Comparison of ENCODE assay signal across 8 mouse cellular contexts in the genomic region with DNA sequence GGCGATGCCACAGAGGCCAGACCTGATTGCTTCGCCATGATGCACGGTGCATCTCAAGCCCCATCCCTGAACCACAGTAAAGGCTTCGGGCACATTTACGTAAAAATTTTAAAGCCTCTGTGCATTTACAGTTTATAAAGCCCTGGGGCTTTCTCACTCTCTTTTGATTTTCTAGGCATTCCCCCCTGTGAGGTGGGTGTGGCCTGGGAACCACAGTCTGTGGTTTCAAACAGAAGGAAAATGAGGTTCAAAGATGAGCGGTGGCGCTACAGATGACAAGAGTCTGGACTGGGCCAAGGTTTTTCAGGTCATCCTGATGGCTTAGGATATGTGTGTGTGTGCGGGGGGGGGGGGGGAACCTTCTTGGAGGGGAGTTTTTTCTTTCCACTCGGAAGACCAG. TPM values are rescaled to one million over a fixed set of nuclear protein-coding genes. Genes with fewer than 3 reads are reported as not detected.
DNase-seq lines count a peak whose midpoint lies in the region; ATAC-seq and TF ChIP-seq lines count a peak whose summit lies in the region.

No protein-coding gene starts in this region.

- H3K4me3 ChIP-seq in cerebellum, adult 2 months (replicated peaks; ENCODE audit: insufficient read depth, low read depth, low read length), result peak overlapping the region; percentile 22
- H3K4me3 ChIP-seq in forebrain, embryonic 15.5 days, result peak overlapping the region; percentile 35
- H3K4me3 ChIP-seq in liver, embryonic 14.5 days (ENCODE audit: insufficient read depth in 1 of 2, low read depth in 2 of 2, low read length in 2 of 2), result no peak overlapping the region

- no peak overlapping the region for H3K27ac ChIP-seq in cerebellum, adult 2 months (ENCODE audit: insufficient read depth, low read length)
- H3K27ac ChIP-seq in forebrain, embryonic 15.5 days (replicated peaks), result no peak overlapping the region
- no peak overlapping the region for H3K27ac ChIP-seq in liver, embryonic 14.5 days

- H3K27me3 ChIP-seq in cerebellum, adult 2 months (ENCODE audit: control insufficient read depth, insufficient read depth, low read length), result peaks cover 9% of the 10 kb centered on the region; the same call in 1 of the 2 replicates
- peaks cover 86% of the 10 kb centered on the region for H3K27me3 ChIP-seq in forebrain, embryonic 15.5 days
- peaks cover 78% of the 10 kb centered on the region for H3K27me3 ChIP-seq in liver, embryonic 14.5 days (ENCODE audit: control insufficient read depth, insufficient read depth, low read length)

- no peaks in the 10 kb centered on the region for H3K9me3 ChIP-seq in forebrain, embryonic 15.5 days
- no peaks in the 10 kb centered on the region for H3K9me3 ChIP-seq in liver, embryonic 14.5 days (ENCODE audit: control insufficient read depth, low read length)

- no peak for TF ChIP-seq CTCF in cerebellum, adult 2 months (IDR thresholded peaks at IDR 0.05; ENCODE audit: borderline replicate concordance, insufficient read depth, low read depth, low read length)
- TF ChIP-seq CTCF in liver, embryonic 14.5 days (IDR thresholded peaks at IDR 0.05; ENCODE audit: low read depth), result no peak

- no peak for TF ChIP-seq POLR2A in cerebellum, adult 2 months (IDR thresholded peaks at IDR 0.05; ENCODE audit: borderline replicate concordance, insufficient read depth, low read length)

- no peak for TF ChIP-seq EP300 in liver, embryonic 14.5 days (IDR thresholded peaks at IDR 0.05; ENCODE audit: low read depth)

- no peak overlapping the region for H3K9ac ChIP-seq in forebrain, embryonic 15.5 days (replicated peaks)
- H3K9ac ChIP-seq in liver, embryonic 14.5 days (replicated peaks), result no peak overlapping the region

- ATAC-seq in forebrain, embryonic 15.5 days (replicated peaks), result 0 out of 2 replicates have a peak, but pooled peaks have one; percentile 13
- no peak for ATAC-seq in liver, embryonic 14.5 days (ENCODE audit: insufficient read depth)
- no peak for ATAC-seq in activated CD4-positive, CD25-positive, alpha-beta regulatory T cell, adult 4 months

- H3K4me2 ChIP-seq in forebrain, embryonic 15.5 days (replicated peaks), result peak overlapping the region; percentile 68
- H3K4me2 ChIP-seq in liver, embryonic 14.5 days (ENCODE audit: low read depth), result peak overlapping the region; percentile 16

- no peak for DNase-seq in cerebellum, adult 2 months
- DNase-seq in cerebellum, postnatal 14 days, result no peak
- DNase-seq in CD4-positive helper T cell, adult 2 months (ENCODE audit: low read depth, low spot score), result peak; percentile 52
- DNase-seq in liver, embryonic 14.5 days (ENCODE audit: low read depth in 3 of 3, low spot score in 3 of 3), result no peak
- no peak for DNase-seq in layer of hippocampus, postnatal 10 days (ENCODE audit: low spot score in 2 of 2)
- DNase-seq in urinary bladder, postnatal 25 days (ENCODE audit: low spot score), result no peak

- H3K4me1 ChIP-seq in cerebellum, adult 2 months (ENCODE audit: control insufficient read depth, insufficient read depth, low read length), result 0 out of 2 replicates have a peak, but pooled peaks cover 7% of the 10 kb centered on the region
- H3K4me1 ChIP-seq in forebrain, embryonic 15.5 days, result peaks cover 34% of the 10 kb centered on the region
- H3K4me1 ChIP-seq in liver, embryonic 14.5 days (replicated peaks; ENCODE audit: control insufficient read depth in 2 of 2, insufficient read depth in 2 of 2, low read length in 1 of 2), result peaks cover under 1 to 12% of the 10 kb centered on the region in 2 experiments; a peak in 3 of 4 replicates

- 8% methylated on average over 9 of the region's 9 CpGs for WGBS in cerebellum, adult 2 months
- 1% methylated on average over 9 of the region's 9 CpGs for WGBS in forebrain, embryonic 15.5 days
- WGBS in liver, embryonic 14.5 days (ENCODE audit: insufficient replicate concordance), result 2% methylated on average over 9 of the region's 9 CpGs

- H3K36me3 ChIP-seq in forebrain, embryonic 15.5 days, result no peaks in the 10 kb centered on the region
- H3K36me3 ChIP-seq in liver, embryonic 14.5 days (replicated peaks; ENCODE audit: control insufficient read depth, insufficient read depth, low read depth), result no peaks in the 10 kb centered on the region

RNA-seq across cellular contexts. Expression of gene Nkx1-2, which starts 0.6 kb away (rescaled TPM):
- not detected in 2 replicates for polyA plus RNA-seq in cerebellum, adult 2 months (2012; rRNA removed)
- polyA plus RNA-seq in forebrain, embryonic 15.5 days (2015; fragmentation: Nextera tagmentation; extraction: Ambion mirVana), result 0.05 TPM in 1 of 2 replicates, not detected in the other
- polyA plus RNA-seq in liver, embryonic 14.5 days (2012; rRNA removed), result 0.01 TPM in 1 of 2 replicates, not detected in the other
- polyA plus RNA-seq in liver, embryonic 14.5 days (2014; fragmentation: Nextera tagmentation; extraction: Ambion mirVana), result not detected in 2 replicates
- polyA plus RNA-seq in activated CD4-positive, CD25-positive, alpha-beta regulatory T cell, adult 4 months (2017; shearing (Covaris generic)), result not detected
- total RNA-seq in layer of hippocampus, postnatal 10 days (2021), result not detected

RNA-seq across cellular contexts. Expression of gene Lhpp, which starts 10.4 kb away (rescaled TPM):
- polyA plus RNA-seq in cerebellum, adult 2 months (2012; rRNA removed), result 26.7 and 30.4 TPM in 2 replicates
- polyA plus RNA-seq in forebrain, embryonic 15.5 days (2015; fragmentation: Nextera tagmentation; extraction: Ambion mirVana), result 23.1 and 25.7 TPM in 2 replicates
- 5.5 and 5.6 TPM in 2 replicates for polyA plus RNA-seq in liver, embryonic 14.5 days (2012; rRNA removed)
- 6.0 and 6.3 TPM in 2 replicates for polyA plus RNA-seq in liver, embryonic 14.5 days (2014; fragmentation: Nextera tagmentation; extraction: Ambion mirVana)
- polyA plus RNA-seq in activated CD4-positive, CD25-positive, alpha-beta regulatory T cell, adult 4 months (2017; shearing (Covaris generic)), result 1 to 10 TPM; 4.2 to 4.6 TPM
- 10 to 100 TPM; 37.9 to 38.6 TPM for total RNA-seq in layer of hippocampus, postnatal 10 days (2021)

RNA-seq across cellular contexts. Expression of gene Oat, which starts 23.8 kb away (rescaled TPM):
- 98.5 and 111 TPM in 2 replicates for polyA plus RNA-seq in cerebellum, adult 2 months (2012; rRNA removed)
- 118 TPM in 2 replicates for polyA plus RNA-seq in forebrain, embryonic 15.5 days (2015; fragmentation: Nextera tagmentation; extraction: Ambion mirVana)
- 28.2 and 37.8 TPM in 2 replicates for polyA plus RNA-seq in liver, embryonic 14.5 days (2012; rRNA removed)
- 70.6 and 79.6 TPM in 2 replicates for polyA plus RNA-seq in liver, embryonic 14.5 days (2014; fragmentation: Nextera tagmentation; extraction: Ambion mirVana)
- polyA plus RNA-seq in activated CD4-positive, CD25-positive, alpha-beta regulatory T cell, adult 4 months (2017; shearing (Covaris generic)), result 10 to 100 TPM; 78.7 to 79.0 TPM
- total RNA-seq in layer of hippocampus, postnatal 10 days (2021), result 10 to 100 TPM; 69.3 to 72.7 TPM

Comparison
In these comparisons a context has a peak if more than half of its experiments do, and no peak if none do; other contexts are left out.
1. H3K4me3 ChIP-seq: peak in cerebellum, adult 2 months (single experiment) and forebrain, embryonic 15.5 days (single experiment); none in liver, embryonic 14.5 days (0 of 2).